Mouse (Mus musculus) left cerebral cortex, adult 18-20 months (tissue): Measurements from ENCODE around the gene Trappc6b. TPM values are rescaled to one million over a fixed set of nuclear protein-coding genes. Genes with fewer than 3 reads are reported as not detected.
"Not testable (repeated sequence)": the region's sequence is repeated elsewhere in the genome, so short reads cannot be mapped to it uniquely, and the experiment has no call there.

Experiments
- DNase-seq, 2 experiments: peaks; one replicate each; pipeline ENCODE4 v3.0.0; 2021 to 2022; ENCODE audit warnings: low spot score in 2 of 2, mixed read lengths in 1 of 2
- long read RNA-seq, 2 experiments: library from polyadenylated mRNA; stranded (forward); transcript quantifications; one replicate each; pipeline ENCODE4 v2.0.0; 2021
- total RNA-seq, 2 experiments: library from RNA; stranded (reverse); gene quantifications; 2 replicates each; pipeline ENCODE4 v1.2.3; 2021

Trappc6b gene
- total RNA-seq, result 100 to 1,000 TPM; 121 to 135 TPM
- long read RNA-seq, experiment 1, transcript Trappc6b-201 (6 exons, 1,255 nt), result major isoform, 109 of 137 reads
- long read RNA-seq, experiment 1, partial matches to known transcripts, result 15 of 137 reads
- long read RNA-seq, experiment 1, other reads (novel, unspliced or antisense), result 6 of 137 reads
- long read RNA-seq, experiment 2, transcript Trappc6b-201 (6 exons, 1,255 nt), result major isoform, 79 of 100 reads
- long read RNA-seq, experiment 2, partial matches to known transcripts, result 18 of 100 reads
- long read RNA-seq, experiment 2, other reads (novel, unspliced or antisense), result 1 of 100 reads

DNA sequence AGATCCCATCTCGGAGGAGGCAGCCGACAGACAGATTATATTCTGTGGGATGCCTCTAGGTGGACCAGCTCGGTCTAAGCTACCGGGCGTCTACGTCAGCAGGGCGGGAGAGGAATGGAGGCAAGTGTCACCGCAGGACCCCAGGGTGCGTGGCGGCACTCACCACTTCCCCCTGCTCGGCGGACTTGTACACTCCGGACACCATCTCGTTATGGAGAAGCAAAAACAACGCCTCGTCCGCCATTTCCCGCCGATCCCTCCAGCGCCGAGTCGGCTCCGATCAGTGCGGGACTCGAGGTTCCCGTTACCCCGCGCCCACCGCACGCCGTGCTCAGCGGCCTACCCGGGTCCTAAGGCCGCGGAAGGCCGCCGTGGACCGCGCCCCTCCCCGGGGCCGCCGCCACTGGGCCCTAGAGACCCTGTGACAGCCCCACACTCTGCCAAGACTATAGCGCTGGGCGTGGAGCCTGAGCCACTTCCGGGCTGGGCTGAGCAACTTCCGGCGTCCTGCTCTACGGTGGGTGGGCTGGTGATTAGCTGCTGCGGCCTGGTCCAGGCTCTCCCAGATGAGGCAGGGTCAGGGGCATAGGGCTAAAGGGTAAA is at the start of gene Trappc6b:
Trappc6b (minus strand) TSS at position 480 of the 603 bp plus-strand sequence.
- DNase-seq, result peak; percentile 71 to 77

- DNase-seq, result no peak
Measured at GRCm38 (mm10) chr12:59107926-59108325, 46.7 kb upstream of the Trappc6b start.

GRCm38 (mm10) chr12:59106491-59106890 is 45.2 kb upstream of the Trappc6b start:
- DNase-seq, result no peak

DNA sequence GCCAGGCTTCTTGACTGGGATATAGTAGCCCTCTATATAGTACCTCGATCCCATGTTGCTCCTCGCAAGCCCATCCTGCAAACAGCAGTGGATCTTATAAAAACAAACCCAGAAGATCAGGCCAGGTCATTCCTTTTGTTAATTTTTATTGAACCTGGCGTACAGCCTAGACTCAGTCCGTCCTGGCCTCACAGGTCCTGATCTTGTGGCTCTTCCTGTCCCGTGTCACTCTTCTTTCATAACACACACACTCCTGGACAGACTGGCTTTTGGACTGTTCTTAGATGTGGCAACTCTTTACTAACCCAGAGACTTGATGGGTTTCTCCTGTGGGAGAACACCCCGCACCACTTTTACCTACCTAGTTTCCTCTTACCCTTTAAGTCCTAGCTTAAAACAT is 44.6 kb upstream of the Trappc6b start:
- no peak for DNase-seq

- DNase-seq, result no peak
Measured at GRCm38 (mm10) chr12:59104771-59105170, 43.5 kb upstream of the Trappc6b start.

DNA sequence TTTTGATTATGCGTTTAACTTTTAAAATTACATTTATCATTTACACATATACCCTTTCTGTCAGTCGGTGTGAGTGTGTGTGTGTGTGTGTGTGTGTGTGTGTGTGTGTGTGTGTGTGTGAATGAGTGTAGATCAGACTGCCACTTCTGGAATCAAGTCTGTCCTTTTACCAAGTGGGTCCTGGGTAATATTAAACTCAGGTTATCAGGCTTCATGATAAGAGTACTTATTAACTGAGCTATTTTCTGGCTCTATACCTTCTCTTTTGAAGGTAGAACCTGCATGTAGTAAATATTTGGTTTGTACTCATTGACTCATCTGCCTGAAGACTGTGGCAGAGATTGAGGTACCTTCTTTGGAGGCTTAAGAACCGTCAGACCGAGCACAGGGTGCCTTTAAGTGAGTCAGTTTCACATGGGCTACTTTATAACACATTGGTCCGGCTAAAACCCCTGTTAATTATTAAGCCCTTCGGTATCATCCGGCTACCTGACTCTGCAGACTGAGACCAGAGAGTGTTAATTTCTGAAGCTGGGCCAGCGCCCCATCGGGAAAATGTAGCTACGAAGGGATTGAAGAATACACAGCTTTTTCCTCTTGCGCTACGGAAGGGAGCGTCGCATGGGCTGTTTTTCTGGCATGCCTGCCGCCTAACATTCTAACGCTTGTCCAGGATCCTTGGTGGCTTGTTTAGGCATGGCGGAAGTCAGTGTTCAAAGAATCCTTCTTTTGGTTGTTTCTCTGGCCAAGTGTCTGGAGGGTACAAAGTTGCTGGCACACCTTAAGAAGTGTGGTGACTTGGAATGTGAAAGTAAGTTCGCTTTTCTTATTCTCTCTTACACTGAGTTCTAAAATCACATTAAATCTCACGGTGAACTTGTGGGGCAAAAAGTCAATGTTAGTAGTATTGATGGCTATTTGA is 34.1 kb upstream of the Trappc6b start, which contains the start of gene Mia2:
Mia2 (plus strand) TSS at position 696 of the 922 bp plus-strand sequence.
- no peak for DNase-seq

DNA sequence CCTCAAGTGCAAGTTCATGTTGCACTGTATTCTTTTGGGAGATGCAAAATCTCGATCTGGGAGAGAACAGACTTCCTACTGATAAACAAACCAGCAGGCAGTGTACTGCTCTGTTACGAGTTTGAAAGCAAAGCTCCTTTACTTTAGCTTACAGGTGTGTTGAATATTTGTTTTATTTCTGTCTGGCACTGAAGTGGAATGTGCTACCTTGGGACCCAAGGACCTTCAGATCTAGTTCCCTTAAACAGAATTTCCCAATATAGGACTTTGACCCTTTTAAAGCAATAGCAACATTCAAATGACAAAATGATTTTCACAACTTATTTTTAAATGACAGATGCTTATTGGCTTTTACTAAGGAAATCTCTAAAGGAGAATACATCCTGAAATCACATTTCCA is 32.3 kb upstream of the Trappc6b start:
- no peak for DNase-seq

GRCm38 (mm10) chr12:59086171-59086570 is 24.9 kb upstream of the Trappc6b start:
- no peak for DNase-seq

GRCm38 (mm10) chr12:59084446-59084845 is 23.2 kb upstream of the Trappc6b start:
- DNase-seq, result no peak

GRCm38 (mm10) chr12:59080461-59080860 is 19.2 kb upstream of the Trappc6b start:
- DNase-seq, result no peak

GRCm38 (mm10) chr12:59077883-59078282 is 16.6 kb upstream of the Trappc6b start:
- DNase-seq, result no peak

DNA sequence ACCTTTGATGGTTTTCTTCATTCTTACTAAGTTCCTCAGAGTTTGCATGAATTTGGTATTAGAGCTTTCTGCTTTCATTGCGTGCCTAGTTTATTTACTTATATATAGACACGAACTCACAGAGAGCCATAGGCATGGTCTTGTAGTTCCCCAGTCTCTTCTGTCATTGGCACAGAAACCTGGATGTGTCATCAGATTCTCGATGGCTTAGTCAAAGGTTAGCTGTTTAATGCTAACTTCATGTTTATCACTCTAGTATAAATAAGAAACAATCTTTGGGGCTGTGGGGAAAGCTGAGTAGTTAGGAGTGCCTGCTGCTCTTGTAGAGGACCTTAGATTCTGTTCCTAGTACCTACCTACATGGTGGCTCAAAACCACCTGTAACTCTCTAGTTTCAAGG is 15.7 kb upstream of the Trappc6b start:
- DNase-seq, result no peak

GRCm38 (mm10) chr12:59074052-59074451 is 12.8 kb upstream of the Trappc6b start:
- DNase-seq, result peak; percentile 13

GRCm38 (mm10) chr12:59072286-59072685 is 11.0 kb upstream of the Trappc6b start:
- peak; percentile 23 to 47 for DNase-seq

DNA sequence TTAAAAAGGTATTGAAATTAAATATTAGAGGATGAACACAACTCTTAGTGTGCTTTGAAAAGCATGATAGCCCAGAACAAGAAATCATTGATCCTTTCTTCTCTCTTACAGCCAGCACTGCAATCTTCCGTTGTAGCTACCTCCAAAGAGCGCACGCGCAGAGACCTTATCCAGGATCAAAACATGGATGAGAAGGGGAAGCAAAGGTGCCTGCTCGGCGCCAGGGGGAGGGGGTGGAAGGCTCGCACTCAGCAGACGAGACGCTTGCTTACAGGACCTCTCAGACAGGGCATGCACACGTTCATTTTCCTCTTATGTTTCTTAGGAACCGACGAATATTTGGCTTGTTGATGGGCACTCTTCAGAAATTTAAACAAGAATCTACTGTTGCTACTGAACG is 7.5 kb upstream of the Trappc6b start:
- no peak for DNase-seq

GRCm38 (mm10) chr12:59067095-59067494 is 5.8 kb upstream of the Trappc6b start:
- no peak for DNase-seq

GRCm38 (mm10) chr12:59066448-59067077 is 5.3 kb upstream of the Trappc6b start, which contains the start of gene Pnn:
Gene Pnn (plus strand): TSS chr12:59066884.
- DNase-seq, result peak; percentile 95 to 99

DNA sequence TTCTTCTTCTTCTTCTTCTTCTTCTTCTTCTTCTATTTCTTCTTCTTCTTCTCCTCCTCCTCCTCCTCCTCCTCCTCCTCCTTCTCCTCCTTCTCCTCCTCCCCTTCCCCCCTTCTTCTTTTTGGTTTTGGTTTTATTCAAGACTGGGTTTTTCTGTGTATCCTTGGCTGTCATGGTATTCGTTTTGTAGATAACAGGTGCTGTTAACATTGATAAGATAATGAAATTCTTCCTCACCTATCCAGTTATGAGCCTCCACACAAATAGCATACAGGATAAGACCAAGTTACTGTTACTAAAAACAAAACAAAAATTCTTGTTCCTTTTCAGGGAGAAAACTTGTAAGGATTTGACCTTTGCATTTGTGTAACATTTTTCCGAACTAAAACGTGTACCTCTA is 4.5 kb upstream of the Trappc6b start:
- no peak for DNase-seq

DNA sequence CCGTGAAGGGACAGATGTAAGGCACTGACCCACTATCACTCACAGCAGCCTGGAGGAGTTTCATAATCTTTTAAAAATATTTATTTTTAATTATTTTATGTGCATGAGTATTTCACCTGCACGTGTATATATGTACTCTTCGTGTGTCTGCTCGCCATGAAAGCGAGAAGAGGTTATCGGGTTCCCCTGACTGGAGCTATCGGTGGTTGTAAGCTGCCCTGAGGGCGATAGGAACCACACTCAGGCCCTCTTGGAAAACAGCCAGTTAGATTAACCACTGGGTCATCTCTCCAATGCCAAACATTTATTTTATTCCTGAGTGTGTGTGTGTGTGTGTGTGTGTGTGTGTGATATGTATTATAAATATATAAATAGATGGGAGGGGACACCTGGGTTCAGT is 3.6 kb upstream of the Trappc6b start:
- DNase-seq, result no peak

GRCm38 (mm10) chr12:59060322-59060721 is 950 bp downstream of the Trappc6b start:
- no peak for DNase-seq

DNA sequence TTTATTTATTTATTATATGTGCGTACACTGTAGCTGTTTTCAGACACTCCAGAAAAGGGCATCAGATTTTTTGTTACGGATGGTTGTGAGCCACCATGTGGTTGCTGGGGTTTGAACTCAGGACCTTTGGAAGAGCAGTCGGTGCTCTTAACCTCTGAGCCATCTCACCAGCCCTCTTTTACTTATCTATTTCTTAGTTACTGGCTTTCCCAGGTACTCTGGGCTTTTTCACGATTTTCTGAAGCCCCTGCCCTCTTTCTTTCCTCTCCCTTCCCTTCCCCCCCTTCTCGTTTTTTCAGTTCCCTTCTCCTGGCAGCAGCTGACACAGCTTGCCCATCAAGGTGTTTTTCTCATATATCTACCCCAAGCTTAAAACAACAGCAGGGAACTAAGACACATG is 3.0 kb downstream of the Trappc6b start:
- DNase-seq, result not testable (repeated sequence)
